Mouse (Mus musculus): ENCODE measurements around the gene Herc6. TPM values are rescaled to one million over a fixed set of nuclear protein-coding genes. Genes with fewer than 3 reads are reported as not detected.

Gene Herc6
- polyA plus RNA-seq, 1 experiment from 2014 or later: 0.71 TPM

GRCm38 (mm10) chr6:57702376-57702742 is 121.6 kb downstream of the Herc6 start, which contains the start of gene Lancl2:
TSS of gene Lancl2 (plus strand) at chr6:57702540.
- H3K4me3 ChIP-seq: peak within 1 kb of the TSS; percentile 73
- no peaks in the 10 kb centered on the region for H3K9me3 ChIP-seq
- ATAC-seq (replicated peaks): peak; percentile 48
- H3K4me1 ChIP-seq: peaks cover 31% of the 10 kb centered on the region
- WGBS: under 1% methylated on average over 10 of the region's 10 CpGs
- H3K9ac ChIP-seq: peak within 1 kb of the TSS; percentile 93
- H3K4me2 ChIP-seq: peak within 1 kb of the TSS; percentile 55
- H3K27me3 ChIP-seq (replicated peaks): no peaks in the 10 kb centered on the region
- peak within 1 kb of the TSS; percentile 99 for H3K27ac ChIP-seq
- no peaks in the 10 kb centered on the region for H3K36me3 ChIP-seq (replicated peaks)

- no peaks in the 10 kb centered on the region for H3K9me3 ChIP-seq
- ATAC-seq (replicated peaks): peak; percentile 99
- H3K36me3 ChIP-seq (replicated peaks): no peaks in the 10 kb centered on the region
- peak overlapping the region; percentile 73 for H3K4me3 ChIP-seq
- H3K9ac ChIP-seq: peak overlapping the region; percentile 93
- peak overlapping the region; percentile 55 for H3K4me2 ChIP-seq
- peaks cover 31% of the 10 kb centered on the region for H3K4me1 ChIP-seq
- H3K27ac ChIP-seq: peak overlapping the region; percentile 99
- 0% methylated on average over 59 of the region's 59 CpGs for WGBS
- no peaks in the 10 kb centered on the region for H3K27me3 ChIP-seq (replicated peaks)
Measured at GRCm38 (mm10) chr6:57702743-57703499, 122.1 kb downstream of the Herc6 start.

- WGBS: 13% methylated on average over 2 of the region's 2 CpGs
- Histone ChIP-seq H3K9me3 (no peaks in the 10 kb centered on the region), H3K9ac (peak overlapping the region; percentile 93), H3K36me3 (replicated peaks) (no peaks in the 10 kb centered on the region), H3K4me1 (peaks cover 31% of the 10 kb centered on the region), H3K4me3 (peak overlapping the region; percentile 73), H3K27me3 (replicated peaks) (no peaks in the 10 kb centered on the region), H3K27ac (peak overlapping the region; percentile 99), H3K4me2 (peak overlapping the region; percentile 55)
- ATAC-seq (replicated peaks): peak; percentile 50
Measured at GRCm38 (mm10) chr6:57703703-57704102, 122.9 kb downstream of the Herc6 start.

- Histone ChIP-seq H3K36me3 (replicated peaks) (no peaks in the 10 kb centered on the region), H3K4me3 (no peak overlapping the region), H3K27ac (no peak overlapping the region), H3K4me1 (peaks cover 21% of the 10 kb centered on the region), H3K27me3 (replicated peaks) (no peaks in the 10 kb centered on the region), H3K9me3 (no peaks in the 10 kb centered on the region), H3K9ac (no peak overlapping the region), H3K4me2 (no peak overlapping the region)
- WGBS: 76% methylated on average over 1 of the region's 1 CpGs
- no peak for ATAC-seq (replicated peaks)
Measured at GRCm38 (mm10) chr6:57706721-57707120, 125.9 kb downstream of the Herc6 start.

GRCm38 (mm10) chr6:57711726-57712125 is 130.9 kb downstream of the Herc6 start:
- 35% methylated on average over 1 of the region's 1 CpGs for WGBS
- no peak overlapping the region for H3K9ac ChIP-seq

More at GRCm38 (mm10) chr6:57711726-57712125, 130.9 kb downstream of the Herc6 start:
- Histone ChIP-seq H3K36me3 (replicated peaks) (0 out of 2 replicates have a peak, but pooled peaks cover 2% of the 10 kb centered on the region), H3K27me3 (replicated peaks) (no peaks in the 10 kb centered on the region), H3K4me2 (no peak overlapping the region), H3K27ac (no peak overlapping the region), H3K9me3 (no peaks in the 10 kb centered on the region), H3K4me1 (no peaks in the 10 kb centered on the region), H3K4me3 (no peak overlapping the region)
- no peak for ATAC-seq (replicated peaks)

Other genes starting within 250 kb of the Herc6 start
- gene Vmn1r17, start 217.3 kb upstream of the Herc6 start, polyA plus RNA-seq (2015; fragmentation: Nextera tagmentation; extraction: Ambion mirVana): not detected in 2 replicates
- gene Vmn1r18, start 185.2 kb upstream of the Herc6 start, polyA plus RNA-seq (2015; fragmentation: Nextera tagmentation; extraction: Ambion mirVana): not detected in 2 replicates
- not detected in 2 replicates for gene Vmn1r19, start 177.2 kb upstream of the Herc6 start, polyA plus RNA-seq (2015; fragmentation: Nextera tagmentation; extraction: Ambion mirVana)
- not detected in 2 replicates for gene Vmn1r20, start 152.1 kb upstream of the Herc6 start, polyA plus RNA-seq (2015; fragmentation: Nextera tagmentation; extraction: Ambion mirVana)
- gene Ppm1k, start 45.5 kb upstream of the Herc6 start, polyA plus RNA-seq (2015; fragmentation: Nextera tagmentation; extraction: Ambion mirVana): 6.0 and 6.9 TPM in 2 replicates
- 14.6 and 15.6 TPM in 2 replicates for gene Pyurf, start 111.1 kb downstream of the Herc6 start, polyA plus RNA-seq (2015; fragmentation: Nextera tagmentation; extraction: Ambion mirVana)
- gene Lancl2, start 121.5 kb downstream of the Herc6 start, polyA plus RNA-seq (2015; fragmentation: Nextera tagmentation; extraction: Ambion mirVana): 91.8 and 92.4 TPM in 2 replicates
- 241 and 243 TPM in 2 replicates for gene Vopp1, start 244.2 kb downstream of the Herc6 start, polyA plus RNA-seq (2015; fragmentation: Nextera tagmentation; extraction: Ambion mirVana)

Measured in midbrain, embryonic 15.5 days (tissue).